Mouse (Mus musculus): ENCODE data around the gene Sec24c.

Gene Sec24c

DNA sequence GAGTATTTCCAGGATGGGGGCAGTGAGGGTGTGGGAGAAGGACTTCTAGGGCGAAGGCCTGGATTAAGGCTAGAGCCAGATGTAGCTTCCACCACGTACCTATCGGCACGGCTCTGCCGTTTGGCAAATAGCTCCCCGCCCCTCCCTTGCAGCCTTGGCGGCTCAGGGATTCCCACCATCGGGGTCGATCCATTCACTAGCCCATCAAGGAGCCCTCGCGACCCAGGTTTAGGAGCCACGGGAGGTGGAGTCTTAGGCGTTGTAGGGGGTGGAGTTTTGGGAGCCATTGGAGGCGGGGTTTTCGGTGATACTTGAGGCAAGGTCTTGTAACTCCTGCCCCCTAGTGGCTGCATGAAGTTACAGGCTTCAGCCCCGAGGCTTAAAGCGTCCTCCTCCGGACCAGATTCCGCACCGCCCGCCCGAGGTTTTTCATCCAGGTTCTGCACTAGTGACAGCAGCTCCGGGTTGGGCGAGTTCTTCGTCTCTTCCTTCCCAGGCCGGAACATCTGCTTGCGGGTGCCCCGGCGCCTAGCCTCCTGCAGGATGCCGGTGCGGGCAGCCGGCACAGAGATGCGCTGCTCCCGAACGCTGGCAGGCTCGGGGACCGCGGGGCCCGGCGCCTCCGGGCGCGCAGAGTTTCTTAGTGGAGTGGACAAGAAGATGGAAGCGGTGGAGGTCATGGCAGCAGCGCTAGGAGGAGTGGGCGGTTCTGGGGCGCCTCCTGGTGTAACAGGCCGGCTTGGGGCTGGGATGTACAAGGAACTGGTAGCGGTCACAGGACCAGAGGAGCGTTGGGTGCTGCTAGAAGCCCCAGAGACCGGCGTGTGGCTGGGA, 13.1 kb upstream of the Sec24c start:
- peak; percentile 95 for DNase-seq (ENCODE audit: low spot score)

GRCm38 (mm10) chr14:20661661-20662331, 12.3 kb upstream of the Sec24c start:
- DNase-seq (ENCODE audit: low spot score), result peak; percentile 59

GRCm38 (mm10) chr14:20662740-20663139, 11.4 kb upstream of the Sec24c start:
- DNase-seq (ENCODE audit: low spot score), result no peak

- no peak for DNase-seq (ENCODE audit: low spot score)
These were observed 10.5 kb upstream of the Sec24c start for GRCm38 (mm10) chr14:20663601-20664000.

GRCm38 (mm10) chr14:20664436-20664835, 9.7 kb upstream of the Sec24c start:
- no peak for DNase-seq (ENCODE audit: low spot score)

- DNase-seq (ENCODE audit: low spot score), result no peak
These were observed 6.6 kb upstream of the Sec24c start for GRCm38 (mm10) chr14:20667469-20667868.

GRCm38 (mm10) chr14:20668154-20668810, 5.8 kb upstream of the Sec24c start, which contains the start of gene Synpo2l:
Gene Synpo2l, minus strand, starts transcription at chr14:20668354.
- no peak for DNase-seq (ENCODE audit: low spot score)

- peak; percentile 67 for DNase-seq (ENCODE audit: low spot score)
These were observed 1.1 kb upstream of the Sec24c start for GRCm38 (mm10) chr14:20672990-20673389.

DNA sequence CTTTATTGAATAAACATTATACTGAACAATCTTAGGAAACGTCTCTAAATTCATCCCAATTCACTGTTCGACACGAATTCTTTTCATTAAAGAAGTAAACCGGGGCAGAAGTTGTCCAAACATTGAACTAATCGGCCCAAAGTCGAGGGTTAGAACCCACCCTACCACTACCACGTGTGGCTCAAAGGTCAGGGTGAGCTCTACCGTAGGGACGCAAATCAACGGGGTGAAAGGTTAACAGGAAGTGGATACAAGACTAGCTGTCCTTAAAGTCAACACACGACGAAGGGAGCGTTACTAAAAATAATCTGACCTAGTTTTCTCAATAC, 409 bp upstream of the Sec24c start:
- no peak for DNase-seq (ENCODE audit: low spot score)

DNA sequence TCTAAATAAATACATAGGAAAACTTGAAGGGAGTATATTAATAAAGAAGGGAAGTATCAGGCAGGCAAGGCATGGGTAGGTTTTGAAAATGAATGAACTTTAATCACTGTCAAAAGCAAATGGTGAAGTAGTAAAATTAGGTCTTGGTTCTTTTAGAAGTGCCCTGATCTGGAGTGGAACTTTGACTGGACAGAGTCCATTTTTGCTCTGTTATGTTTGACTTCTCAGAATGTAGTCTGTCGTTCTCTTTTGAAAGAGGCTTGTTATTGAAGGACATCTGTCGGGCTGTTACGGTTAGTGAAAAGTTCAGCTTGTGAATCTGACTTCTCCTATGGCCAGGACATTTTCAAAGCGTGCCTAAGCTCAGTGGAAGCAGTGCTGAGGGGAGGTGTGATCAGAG, 3.8 kb downstream of the Sec24c start:
- DNase-seq (ENCODE audit: low spot score), result no peak

DNA sequence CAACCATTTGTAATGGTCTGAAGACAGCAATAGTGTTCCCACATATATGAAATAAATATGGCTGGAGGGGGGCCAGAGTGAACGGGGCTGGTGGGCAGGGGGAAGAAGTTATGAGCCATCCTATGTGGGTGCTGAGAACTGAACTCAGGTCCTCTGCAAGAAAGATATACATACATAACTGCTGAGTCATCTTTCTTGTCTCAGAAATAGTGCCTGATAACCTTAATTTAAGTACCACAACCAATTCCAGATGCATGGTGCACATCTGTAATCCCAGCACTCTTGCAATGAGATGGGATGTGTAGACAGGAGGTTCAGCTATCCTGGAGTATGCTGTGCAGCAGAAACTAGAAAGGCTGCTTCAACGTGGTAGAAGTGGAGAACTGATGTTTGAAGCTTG, 7.6 kb downstream of the Sec24c start:
- no peak for DNase-seq (ENCODE audit: low spot score)

DNA sequence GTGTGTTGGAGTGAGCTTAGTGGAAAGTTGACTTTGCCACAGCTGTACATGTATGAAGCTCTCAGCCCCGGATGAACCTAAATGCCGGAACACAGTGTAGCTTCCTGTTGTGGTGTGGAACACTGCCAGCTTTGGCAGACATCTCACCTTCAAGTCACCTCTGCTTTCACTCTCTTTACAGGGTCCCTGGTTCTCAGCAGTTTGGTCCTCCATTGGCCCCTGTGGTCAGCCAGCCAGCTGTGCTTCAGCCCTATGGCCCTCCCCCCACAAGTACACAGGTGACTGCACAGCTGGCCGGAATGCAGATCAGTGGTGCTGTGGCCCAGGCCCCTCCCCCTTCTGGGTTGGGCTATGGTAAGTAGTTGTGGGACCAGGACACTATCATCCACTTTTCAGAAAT, 8.4 kb downstream of the Sec24c start:
- DNase-seq (ENCODE audit: low spot score), result no peak

GRCm38 (mm10) chr14:20686576-20686975, 12.5 kb downstream of the Sec24c start:
- no peak for DNase-seq (ENCODE audit: low spot score)

GRCm38 (mm10) chr14:20689009-20689408, 14.9 kb downstream of the Sec24c start:
- no peak for DNase-seq (ENCODE audit: low spot score)

GRCm38 (mm10) chr14:20691772-20692171, 17.7 kb downstream of the Sec24c start:
- DNase-seq (ENCODE audit: low spot score), result no peak

DNA sequence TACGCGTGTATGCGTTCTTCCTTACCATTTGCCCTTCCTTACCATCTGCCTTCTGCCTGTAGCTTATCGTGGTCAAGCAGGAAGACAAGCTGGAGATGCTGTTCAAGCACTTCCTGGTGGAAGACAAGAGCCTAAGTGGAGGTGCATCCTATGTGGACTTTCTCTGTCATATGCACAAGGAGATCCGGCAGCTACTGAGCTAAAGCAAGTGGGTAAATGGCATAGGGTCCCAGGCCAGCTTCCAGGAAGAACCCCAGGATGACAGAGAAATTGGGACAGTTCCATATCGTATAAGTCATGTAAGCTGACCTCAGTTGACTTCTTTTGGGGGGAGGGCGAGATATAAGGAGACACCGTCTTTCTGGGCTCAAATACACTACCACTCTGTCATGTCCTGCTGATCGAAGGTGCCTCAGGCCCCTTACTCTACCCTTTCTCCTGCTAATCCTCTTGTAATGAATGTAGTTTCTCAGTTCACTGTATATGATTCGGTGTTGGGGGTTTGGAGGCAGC, 19.5 kb downstream of the Sec24c start:
- no peak for DNase-seq (ENCODE audit: low spot score)

- no peak for DNase-seq (ENCODE audit: low spot score)
These were observed 20.2 kb downstream of the Sec24c start for GRCm38 (mm10) chr14:20694185-20694883.

- DNase-seq (ENCODE audit: low spot score), result peak; percentile 93
These were observed 21.0 kb downstream of the Sec24c start, which contains the start of gene Fut11 for GRCm38 (mm10) chr14:20694884-20695760. Gene Fut11, plus strand, starts transcription at chr14:20694968.

DNA sequence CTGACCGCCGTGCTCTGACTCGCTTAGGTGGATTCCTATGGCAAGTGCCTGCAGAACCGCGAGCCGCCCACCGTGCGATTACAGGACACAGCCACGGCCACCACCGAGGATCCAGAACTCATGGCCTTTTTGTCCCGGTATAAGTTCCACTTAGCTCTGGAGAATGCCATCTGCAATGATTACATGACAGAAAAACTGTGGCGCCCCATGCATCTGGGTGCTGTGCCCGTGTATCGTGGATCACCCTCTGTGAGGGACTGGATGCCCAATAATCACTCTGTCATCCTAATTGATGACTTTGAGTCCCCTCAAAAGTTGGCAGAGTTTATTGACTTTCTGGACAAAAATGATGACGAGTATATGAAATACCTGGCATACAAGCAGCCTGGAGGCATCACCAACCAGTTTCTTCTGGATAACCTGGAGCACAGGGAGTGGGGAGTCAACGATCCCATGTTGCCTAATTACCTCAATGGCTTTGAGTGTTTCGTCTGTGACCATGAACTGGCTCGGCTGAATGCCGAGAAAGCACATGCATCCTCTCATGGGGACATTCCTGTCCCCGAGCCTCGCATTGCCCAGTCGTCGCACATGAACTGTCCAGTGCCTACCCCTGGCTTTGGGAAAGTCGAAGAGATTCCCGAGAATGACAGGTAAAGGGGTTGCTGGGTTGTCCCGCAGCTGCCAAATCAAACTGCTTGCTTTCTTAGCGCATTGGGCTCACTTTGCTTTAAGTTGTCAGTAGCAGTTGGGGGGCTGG, 21.8 kb downstream of the Sec24c start:
- no peak for DNase-seq (ENCODE audit: low spot score)

DNA sequence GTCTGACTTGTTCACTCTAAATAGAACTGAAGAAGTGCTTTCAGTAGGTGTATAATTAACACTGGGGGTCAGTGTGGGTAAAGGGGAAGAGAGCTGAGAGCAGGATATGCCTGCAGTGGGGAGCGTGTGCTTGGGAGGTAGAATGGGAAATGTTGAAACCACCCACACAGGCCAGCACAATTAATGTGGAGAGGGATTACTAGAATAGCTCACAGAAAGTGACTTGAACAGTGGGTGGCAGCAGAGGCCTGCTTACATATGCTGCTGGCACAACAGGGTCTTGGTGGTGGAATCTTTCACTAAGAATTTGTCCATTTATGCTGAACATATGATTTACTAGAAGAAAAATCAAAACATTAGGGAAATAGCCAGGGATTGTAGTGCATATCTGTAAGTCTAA, 22.9 kb downstream of the Sec24c start:
- peak; percentile 72 for DNase-seq (ENCODE audit: low spot score)
